ENCODE assay signal across 21 mouse cellular contexts in the genomic region with DNA sequence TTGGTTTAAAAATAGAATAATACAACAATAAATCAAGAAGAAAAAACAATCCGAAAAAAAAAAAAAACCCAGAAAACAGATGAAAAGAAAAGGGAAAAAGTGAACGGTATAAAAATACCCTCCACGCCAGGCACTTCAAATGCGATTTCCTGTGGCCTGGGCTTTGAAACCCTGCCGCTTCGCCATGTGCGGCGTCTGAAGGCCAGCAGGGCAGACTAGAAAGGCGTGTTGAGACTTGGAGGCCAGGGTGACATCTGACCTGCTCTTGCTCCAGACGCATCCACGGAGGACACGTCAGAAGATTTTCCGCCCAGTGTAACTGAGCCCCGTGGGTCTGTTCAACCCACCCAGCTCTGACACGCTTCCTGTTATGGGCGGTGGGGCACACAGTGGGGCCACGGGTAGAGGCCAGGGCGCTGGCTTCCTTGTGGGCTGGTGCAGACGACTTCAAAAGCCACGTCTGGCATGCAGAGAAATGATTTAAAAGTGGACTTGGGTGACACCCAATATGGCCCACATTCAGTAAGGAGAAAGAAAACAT. TPM values are rescaled to one million over a fixed set of nuclear protein-coding genes. Genes with fewer than 3 reads are reported as not detected.
DNase-seq lines count a peak whose midpoint lies in the region; ATAC-seq and TF ChIP-seq lines count a peak whose summit lies in the region.
"Had no signal": no experiment of that assay in that cellular context is flagged by ENCODE, and none has a peak within 500 bp of the region (broad histone marks: within the 10 kb centered on the region; RNA-seq: fewer than 3 reads in every experiment).

No protein-coding gene starts in this region.

- 0 out of 2 replicates have a peak, but pooled peaks cover 2% of the 10 kb centered on the region for H3K4me1 ChIP-seq in limb, embryonic 11.5 days (ENCODE audit: control insufficient read depth, insufficient read depth, low read length)
- no peaks in the 10 kb centered on the region for H3K4me1 ChIP-seq in heart, adult 2 months (ENCODE audit: control insufficient read depth, insufficient read depth, low read length)
- H3K4me1 ChIP-seq in forebrain, embryonic 15.5 days = no peaks in the 10 kb centered on the region
- H3K4me1 ChIP-seq: forebrain, embryonic 12.5 days; megakaryocyte, embryonic 14.5 days had no signal

- DNase-seq in embryo, embryonic 11 days = peak; percentile 30
- no peak for DNase-seq in embryo, embryonic 10.5 days (ENCODE audit: low spot score)
- peak; percentile 22 for DNase-seq in ovary, postnatal 36 days (ENCODE audit: low spot score)
- DNase-seq in ovary, postnatal 14 days (ENCODE audit: low spot score) = no peak
- DNase-seq in limb, embryonic 11.5 days (ENCODE audit: low spot score) = peak; percentile 35
- DNase-seq in heart, adult 2 months = no peak
- DNase-seq in heart, postnatal 10 days = no peak
- DNase-seq: B cell, adult 2 months; gastrocnemius, postnatal 14 days; kidney, adult 9 months; left cerebral cortex, postnatal 4 days; thymus, postnatal 14 days had no signal

- H3K27ac ChIP-seq in limb, embryonic 11.5 days (replicated peaks; ENCODE audit: low read depth, low read length) = 0 out of 2 replicates have a peak overlapping the region, but pooled peaks have one; percentile 36
- H3K27ac ChIP-seq in heart, adult 2 months = no peak overlapping the region
- no peak overlapping the region for H3K27ac ChIP-seq in forebrain, embryonic 15.5 days (replicated peaks)
- H3K27ac ChIP-seq: forebrain, embryonic 12.5 days had no signal

- no peak for TF ChIP-seq POLR2A in heart, adult 2 months (IDR thresholded peaks at IDR 0.05; ENCODE audit: insufficient read depth, low read depth, low read length)

- WGBS in limb, embryonic 11.5 days = 53% methylated on average over 20 of the region's 20 CpGs
- 49% methylated on average over 20 of the region's 20 CpGs for WGBS in heart, adult 2 months
- WGBS in forebrain, embryonic 15.5 days = 77% methylated on average over 20 of the region's 20 CpGs

- TF ChIP-seq EP300 in heart, adult 2 months (IDR thresholded peaks at IDR 0.05; ENCODE audit: insufficient read depth, low read depth, low read length) = no peak

- no peaks in the 10 kb centered on the region for H3K27me3 ChIP-seq in limb, embryonic 11.5 days (ENCODE audit: control insufficient read depth, insufficient read depth, low read length)
- H3K27me3 ChIP-seq in heart, adult 2 months (ENCODE audit: control insufficient read depth, insufficient read depth, low read length) = no peaks in the 10 kb centered on the region
- no peaks in the 10 kb centered on the region for H3K27me3 ChIP-seq in forebrain, embryonic 15.5 days
- H3K27me3 ChIP-seq: forebrain, embryonic 12.5 days; megakaryocyte, embryonic 14.5 days had no signal

- no peak for ATAC-seq in limb, embryonic 11.5 days (ENCODE audit: insufficient number of reproducible peaks, low FRiP score, low TSS enrichment, low read depth)
- ATAC-seq in forebrain, embryonic 15.5 days (replicated peaks) = no peak
- ATAC-seq: hindbrain, embryonic 16.5 days had no signal

- no peak overlapping the region for H3K4me2 ChIP-seq in limb, embryonic 11.5 days (ENCODE audit: low read depth, severe bottlenecking)
- H3K4me2 ChIP-seq in forebrain, embryonic 15.5 days (replicated peaks) = no peak overlapping the region
- H3K4me2 ChIP-seq: forebrain, embryonic 12.5 days had no signal

- no peak overlapping the region for H3K4me3 ChIP-seq in limb, embryonic 11.5 days (ENCODE audit: low read depth, low read length)
- H3K4me3 ChIP-seq in heart, adult 2 months = no peak overlapping the region
- no peak overlapping the region for H3K4me3 ChIP-seq in forebrain, embryonic 15.5 days
- H3K4me3 ChIP-seq: forebrain, embryonic 12.5 days; megakaryocyte, embryonic 14.5 days had no signal

- no peaks in the 10 kb centered on the region for H3K9me3 ChIP-seq in limb, embryonic 11.5 days (ENCODE audit: control insufficient read depth, low read length)
- H3K9me3 ChIP-seq in forebrain, embryonic 15.5 days = no peaks in the 10 kb centered on the region
- H3K9me3 ChIP-seq: forebrain, embryonic 12.5 days; megakaryocyte, embryonic 14.5 days had no signal

- TF ChIP-seq CTCF in heart, adult 2 months (IDR thresholded peaks at IDR 0.05) = no peak

- no peaks in the 10 kb centered on the region for H3K79me2 ChIP-seq in heart, adult 2 months (replicated peaks; ENCODE audit: control insufficient read depth, insufficient read depth, low read length)

- intact Hi-C loops in heart, adult 2 months (cut with DNase I) = no loop called here
- intact Hi-C loops in heart, postnatal 10 days (cut with DNase I) = no loop called here

- H3K9ac ChIP-seq in limb, embryonic 11.5 days (ENCODE audit: low read length) = no peak overlapping the region
- no peak overlapping the region for H3K9ac ChIP-seq in heart, adult 2 months (ENCODE audit: low read depth, low read length)
- H3K9ac ChIP-seq in forebrain, embryonic 15.5 days (replicated peaks) = no peak overlapping the region
- H3K9ac ChIP-seq: forebrain, embryonic 12.5 days had no signal

- H3K36me3 ChIP-seq in limb, embryonic 11.5 days (ENCODE audit: control insufficient read depth, insufficient read depth, low read length) = no peaks in the 10 kb centered on the region
- no peaks in the 10 kb centered on the region for H3K36me3 ChIP-seq in heart, adult 2 months (ENCODE audit: control insufficient read depth, insufficient read depth, low read length)
- H3K36me3 ChIP-seq in forebrain, embryonic 15.5 days = no peaks in the 10 kb centered on the region
- H3K36me3 ChIP-seq: forebrain, embryonic 12.5 days had no signal

RNA-seq across cellular contexts. Expression of gene Smim23, which starts 22.3 kb away (rescaled TPM):
- polyA plus RNA-seq in limb, embryonic 11.5 days (2014; fragmentation: Nextera tagmentation; extraction: Ambion mirVana) = not detected in 2 replicates
- total RNA-seq in heart, adult 2 months (2021) = not detected
- not detected in 2 replicates for polyA plus RNA-seq in heart, adult 2 months (2012; rRNA removed)
- not detected in 2 replicates for polyA plus RNA-seq in forebrain, embryonic 15.5 days (2015; fragmentation: Nextera tagmentation; extraction: Ambion mirVana)
- not detected for total RNA-seq in heart, postnatal 10 days (2021)
- total RNA-seq: gastrocnemius, postnatal 14 days; layer of hippocampus, postnatal 14 days; left cerebral cortex, postnatal 4 days; monocyte, adult 5-6 weeks; neutrophil, adult 5-6 weeks had no signal
- polyA plus RNA-seq: forebrain, embryonic 12.5 days; heart, embryonic 14.5 days; hindbrain, embryonic 16.5 days; stomach, embryonic 14.5 days had no signal

Comparison
In these comparisons a context has a peak if more than half of its experiments do, and no peak if none do; other contexts are left out.
1. DNase-seq: peak in embryo, embryonic 11 days (single experiment), ovary, postnatal 36 days (single experiment) and limb, embryonic 11.5 days (single experiment); none in embryo, embryonic 10.5 days (single experiment), ovary, postnatal 14 days (single experiment), heart, adult 2 months (0 of 2) and heart, postnatal 10 days (0 of 2).